Mouse (Mus musculus) stomach, embryonic 15.5 days (tissue): ENCODE measurements around the gene Cpxm1. TPM values are rescaled to one million over a fixed set of nuclear protein-coding genes. Genes with fewer than 3 reads are reported as not detected.
"Not testable (repeated sequence)": the region's sequence is repeated elsewhere in the genome, so short reads cannot be mapped to it uniquely, and the experiment has no call there.

Experiments used
- ATAC-seq: fragments of 200-750 bp; cut with Nextera tagmentation; 2 replicates; pipeline ENCODE4 v1.8.0; 2017; ENCODE audit warnings: low read depth, moderate number of reproducible peaks, moderate TSS enrichment; ENCODE audit not compliant: insufficient read depth, low FRiP score
- H3K27ac ChIP-seq: fragments of 300-500 bp; sonication (generic); 2 replicates; pipeline ENCODE4 v1.5.1; 2015; ENCODE audit warnings: mild to moderate bottlenecking, inconsistent platforms
- H3K27me3 ChIP-seq: fragments of 300-500 bp; sonication (generic); replicated peaks from 2 replicates; pipeline ENCODE4 v1.6.1; 2015; ENCODE audit warnings: inconsistent platforms
- H3K36me3 ChIP-seq: fragments of 300-500 bp; sonication (generic); 2 replicates; pipeline ENCODE4 v1.6.1; 2015; ENCODE audit warnings: inconsistent platforms
- H3K4me1 ChIP-seq: fragments of 300-500 bp; sonication (generic); 2 replicates; pipeline ENCODE4 v1.6.1; 2015; ENCODE audit warnings: inconsistent platforms
- H3K4me2 ChIP-seq: fragments of 300-500 bp; sonication (generic); 2 replicates; pipeline ENCODE4 v1.6.1; 2015; ENCODE audit warnings: mild to moderate bottlenecking, inconsistent platforms
- H3K4me3 ChIP-seq: fragments of 300-500 bp; sonication (generic); replicated peaks from 2 replicates; pipeline ENCODE4 v1.5.1; 2015; ENCODE audit warnings: inconsistent platforms
- H3K9ac ChIP-seq: fragments of 300-500 bp; sonication (generic); 2 replicates; pipeline ENCODE4 v1.6.1; 2015; ENCODE audit warnings: inconsistent platforms
- H3K9me3 ChIP-seq: fragments of 300-500 bp; sonication (generic); 2 replicates; pipeline ENCODE4 v1.6.1; 2016; ENCODE audit warnings: inconsistent platforms
- WGBS: fragments of 180-500 bp; shearing (Covaris S2); methylation state at CpG from one replicate; pipeline ENCODE4 v1.1.7; 2015; 5-methylcytosine and 5-hydroxymethylcytosine counted together
- polyA plus RNA-seq: library from polyadenylated mRNA; unstranded; fragments of >200 nt; fragmentation: Nextera tagmentation; extraction: Ambion mirVana; gene quantifications from 2 replicates; pipeline ENCODE4 v1.2.1, GENCODE M21; 2015

Cpxm1 gene
- polyA plus RNA-seq, 1 experiment from 2014 or later, result 46.4 TPM

GRCm38 (mm10) chr2:130395696-130396095 lies 1.7 kb downstream of the Cpxm1 start:
- no peak overlapping the region for H3K4me3 ChIP-seq
- no peak overlapping the region for H3K4me2 ChIP-seq
- no peak overlapping the region for H3K9ac ChIP-seq
- no peak overlapping the region for H3K27ac ChIP-seq
- ATAC-seq, result no peak
- 93% methylated on average over 11 of the region's 11 CpGs for WGBS
- no peaks in the 10 kb centered on the region for H3K4me1 ChIP-seq
- H3K27me3 ChIP-seq, result no peaks in the 10 kb centered on the region
- 0 out of 2 replicates have a peak, but pooled peaks cover 3% of the 10 kb centered on the region for H3K36me3 ChIP-seq
- H3K9me3 ChIP-seq, result no peaks in the 10 kb centered on the region

GRCm38 (mm10) chr2:130392836-130393235 lies 4.5 kb downstream of the Cpxm1 start:
- WGBS, result 80% methylated on average over 3 of the region's 3 CpGs
- Histone ChIP-seq H3K4me1 (no peaks in the 10 kb centered on the region), H3K9ac (no peak overlapping the region), H3K27ac (no peak overlapping the region), H3K4me3 (no peak overlapping the region), H3K4me2 (no peak overlapping the region), H3K27me3 (no peaks in the 10 kb centered on the region), H3K36me3 (0 out of 2 replicates have a peak, but pooled peaks cover 3% of the 10 kb centered on the region), H3K9me3 (no peaks in the 10 kb centered on the region)
- no peak for ATAC-seq

GRCm38 (mm10) chr2:130390993-130391625 lies 6.3 kb downstream of the Cpxm1 start:
- Histone ChIP-seq H3K4me3 (no peak overlapping the region), H3K4me1 (no peaks in the 10 kb centered on the region), H3K36me3 (0 out of 2 replicates have a peak, but pooled peaks cover 3% of the 10 kb centered on the region), H3K27me3 (no peaks in the 10 kb centered on the region), H3K9ac (no peak overlapping the region), H3K27ac (no peak overlapping the region), H3K4me2 (no peak overlapping the region), H3K9me3 (no peaks in the 10 kb centered on the region)
- WGBS, result 75% methylated on average over 11 of the region's 11 CpGs
- ATAC-seq, result no peak

- Histone ChIP-seq H3K27me3 (no peaks in the 10 kb centered on the region), H3K9me3 (no peaks in the 10 kb centered on the region), H3K36me3 (0 out of 2 replicates have a peak, but pooled peaks cover 3% of the 10 kb centered on the region), H3K4me1 (no peaks in the 10 kb centered on the region), H3K27ac (no peak overlapping the region), H3K4me3 (no peak overlapping the region), H3K4me2 (no peak overlapping the region), H3K9ac (no peak overlapping the region)
- WGBS, result 88% methylated on average over 2 of the region's 2 CpGs
- ATAC-seq, result no peak
These were observed 8.6 kb downstream of the Cpxm1 start for GRCm38 (mm10) chr2:130388796-130389195.

- Histone ChIP-seq H3K4me2 (no peak overlapping the region), H3K9me3 (no peaks in the 10 kb centered on the region), H3K9ac (no peak overlapping the region), H3K4me1 (no peaks in the 10 kb centered on the region), H3K4me3 (no peak overlapping the region), H3K27ac (no peak overlapping the region), H3K27me3 (no peaks in the 10 kb centered on the region), H3K36me3 (no peaks in the 10 kb centered on the region)
- ATAC-seq, result no peak
- 65% methylated on average over 1 of the region's 1 CpGs for WGBS
These were observed 11.2 kb downstream of the Cpxm1 start for GRCm38 (mm10) chr2:130386212-130386611.

- no peak overlapping the region for H3K4me3 ChIP-seq
- no peak overlapping the region for H3K9ac ChIP-seq
- H3K9me3 ChIP-seq, result no peaks in the 10 kb centered on the region
- no peak for ATAC-seq
- no peak overlapping the region for H3K4me2 ChIP-seq
- no peak overlapping the region for H3K27ac ChIP-seq
- no peaks in the 10 kb centered on the region for H3K4me1 ChIP-seq
- H3K36me3 ChIP-seq, result no peaks in the 10 kb centered on the region
- WGBS, result 66% methylated on average over 6 of the region's 6 CpGs
- H3K27me3 ChIP-seq, result no peaks in the 10 kb centered on the region
These were observed 13.5 kb downstream of the Cpxm1 start for GRCm38 (mm10) chr2:130383895-130384294.

- Histone ChIP-seq H3K27ac (no peak overlapping the region), H3K9me3 (no peaks in the 10 kb centered on the region), H3K9ac (no peak overlapping the region), H3K36me3 (no peaks in the 10 kb centered on the region), H3K27me3 (no peaks in the 10 kb centered on the region), H3K4me2 (no peak overlapping the region), H3K4me1 (no peaks in the 10 kb centered on the region), H3K4me3 (no peak overlapping the region)
- WGBS, result 44% methylated on average over 3 of the region's 3 CpGs
- no peak for ATAC-seq
These were observed 14.2 kb downstream of the Cpxm1 start for GRCm38 (mm10) chr2:130383205-130383604.

- H3K9ac ChIP-seq, result no peak overlapping the region
- no peaks in the 10 kb centered on the region for H3K9me3 ChIP-seq
- H3K4me1 ChIP-seq, result no peaks in the 10 kb centered on the region
- WGBS, result 76% methylated on average over 4 of the region's 4 CpGs
- no peaks in the 10 kb centered on the region for H3K36me3 ChIP-seq
- H3K27me3 ChIP-seq, result no peaks in the 10 kb centered on the region
- no peak overlapping the region for H3K4me3 ChIP-seq
- no peak overlapping the region for H3K4me2 ChIP-seq
- no peak for ATAC-seq
- no peak overlapping the region for H3K27ac ChIP-seq
These were observed 22.4 kb downstream of the Cpxm1 start for GRCm38 (mm10) chr2:130374951-130375350.

GRCm38 (mm10) chr2:130373026-130373425 lies 24.3 kb downstream of the Cpxm1 start:
- H3K36me3 ChIP-seq, H3K9me3 ChIP-seq, H3K4me1 ChIP-seq, ATAC-seq, H3K9ac ChIP-seq, H3K27ac ChIP-seq, H3K4me3 ChIP-seq, H3K4me2 ChIP-seq, H3K27me3 ChIP-seq: not testable (repeated sequence)
- 30% methylated on average over 1 of the region's 1 CpGs for WGBS

- Histone ChIP-seq H3K4me2 (no peak overlapping the region), H3K4me1 (peaks cover 4% of the 10 kb centered on the region), H3K9ac (no peak overlapping the region), H3K27me3 (peaks cover 2% of the 10 kb centered on the region), H3K4me3 (no peak overlapping the region), H3K27ac (no peak overlapping the region), H3K36me3 (no peaks in the 10 kb centered on the region), H3K9me3 (no peaks in the 10 kb centered on the region)
- no peak for ATAC-seq
- 56% methylated on average over 4 of the region's 4 CpGs for WGBS
These were observed 30.0 kb downstream of the Cpxm1 start for GRCm38 (mm10) chr2:130367386-130367785.

GRCm38 (mm10) chr2:130365211-130366094 lies 31.9 kb downstream of the Cpxm1 start:
- H3K4me2 ChIP-seq, result peak overlapping the region; percentile 50
- H3K4me3 ChIP-seq, result peak overlapping the region; percentile 30
- H3K27ac ChIP-seq, result no peak overlapping the region
- no peaks in the 10 kb centered on the region for H3K9me3 ChIP-seq
- WGBS, result 15% methylated on average over 30 of the region's 30 CpGs
- peaks cover 18% of the 10 kb centered on the region for H3K27me3 ChIP-seq
- H3K36me3 ChIP-seq, result no peaks in the 10 kb centered on the region
- H3K4me1 ChIP-seq, result peaks cover 4% of the 10 kb centered on the region
- no peak overlapping the region for H3K9ac ChIP-seq
- ATAC-seq, result no peak

GRCm38 (mm10) chr2:130362511-130363026 lies 34.8 kb downstream of the Cpxm1 start:
- peaks cover 4% of the 10 kb centered on the region for H3K4me1 ChIP-seq
- H3K9me3 ChIP-seq, result no peaks in the 10 kb centered on the region
- no peak overlapping the region for H3K9ac ChIP-seq
- H3K36me3 ChIP-seq, result no peaks in the 10 kb centered on the region
- WGBS, result 8% methylated on average over 14 of the region's 14 CpGs
- no peak overlapping the region for H3K4me3 ChIP-seq
- H3K27ac ChIP-seq, result no peak overlapping the region
- no peak overlapping the region for H3K4me2 ChIP-seq
- H3K27me3 ChIP-seq, result peaks cover 28% of the 10 kb centered on the region
- ATAC-seq, result no peak
